Mouse (Mus musculus): Measurements from ENCODE around the gene Duox2.

GRCm38 (mm10) chr2:122302574-122303241, 4.5 kb upstream of the Duox2 start:
- TF ChIP-seq CTCF (IDR thresholded peaks at IDR 0.05; ENCODE audit: low read depth, low read length) (peak; percentile 32), GATA2 (IDR thresholded peaks at IDR 0.05; ENCODE audit: borderline replicate concordance, low read depth, low read length) (no peak), TAL1 (conservative IDR thresholded peaks at IDR 0.05; ENCODE audit: low read depth, low read length) (no peak)
